Mouse (Mus musculus): Measurements from ENCODE around the gene Soga1. TPM values are rescaled to one million over a fixed set of nuclear protein-coding genes. Genes with fewer than 3 reads are reported as not detected.
A peak's percentile ranks its signal among the peaks of the same experiment; 100 is the strongest.

Soga1 gene
- polyA plus RNA-seq, 2 experiments = 1.6 to 1.8 TPM

- DNase-seq (ENCODE audit: low read depth in 3 of 3, low spot score in 3 of 3) (no peak), ATAC-seq (ENCODE audit: insufficient read depth) (no peak)
- no peaks in the 10 kb centered on the region for H3K27me3 ChIP-seq (ENCODE audit: control insufficient read depth, insufficient read depth, low read length)
- peaks cover 0 to under 1% of the 10 kb centered on the region in 2 experiments; a peak in 1 of 4 replicates for H3K4me1 ChIP-seq (replicated peaks; ENCODE audit: control insufficient read depth in 2 of 2, insufficient read depth in 2 of 2, low read length in 1 of 2)
- TF ChIP-seq EP300 (IDR thresholded peaks at IDR 0.05; ENCODE audit: low read depth) = no peak
- H3K36me3 ChIP-seq (replicated peaks; ENCODE audit: control insufficient read depth, insufficient read depth, low read depth) = peaks cover 53% of the 10 kb centered on the region
- no peak overlapping the region for H3K4me3 ChIP-seq (ENCODE audit: insufficient read depth in 1 of 2, low read depth in 2 of 2, low read length in 2 of 2)
- H3K4me2 ChIP-seq (ENCODE audit: low read depth) = no peak overlapping the region
- WGBS (ENCODE audit: insufficient replicate concordance) = 85% methylated on average over 16 of the region's 16 CpGs
- H3K27ac ChIP-seq = no peak overlapping the region
- H3K9me3 ChIP-seq (ENCODE audit: control insufficient read depth, low read length) = peaks cover 6% of the 10 kb centered on the region; the same call in 1 of the 2 replicates
- no peak overlapping the region for H3K9ac ChIP-seq (replicated peaks)
These were observed 57.9 kb downstream of the Soga1 start for GRCm38 (mm10) chr2:157021156-157021555.

DNA sequence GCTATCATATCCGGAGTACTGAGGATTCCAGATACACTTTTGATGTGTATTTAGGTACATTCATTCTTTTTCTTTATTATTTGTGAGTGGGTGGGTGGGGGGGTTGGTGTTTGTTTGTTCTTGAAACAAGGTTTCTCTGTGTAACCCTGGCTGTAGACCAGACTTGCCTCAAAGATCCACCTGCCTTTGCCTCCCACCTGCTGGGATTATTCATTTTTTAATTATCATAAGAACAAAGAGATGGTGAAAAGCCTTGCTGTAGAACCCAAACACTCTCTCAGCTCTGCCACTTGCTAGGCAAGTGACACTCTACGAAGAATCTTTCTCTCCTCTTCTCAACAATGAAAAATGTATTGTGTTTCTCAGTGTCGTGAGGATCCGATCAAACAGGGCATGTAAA, 59.8 kb downstream of the Soga1 start:
- H3K27me3 ChIP-seq (ENCODE audit: control insufficient read depth, insufficient read depth, low read length) = no peaks in the 10 kb centered on the region
- H3K27ac ChIP-seq = no peak overlapping the region
- TF ChIP-seq CTCF (IDR thresholded peaks at IDR 0.05; ENCODE audit: low read depth) (no peak), EP300 (IDR thresholded peaks at IDR 0.05; ENCODE audit: low read depth) (no peak)
- ATAC-seq (ENCODE audit: insufficient read depth) = no peak
- WGBS (ENCODE audit: insufficient replicate concordance) = 84% methylated on average over 4 of the region's 4 CpGs
- DNase-seq (ENCODE audit: low read depth in 3 of 3, low spot score in 3 of 3) = no peak
- peaks cover 41% of the 10 kb centered on the region for H3K36me3 ChIP-seq (replicated peaks; ENCODE audit: control insufficient read depth, insufficient read depth, low read depth)
- peaks cover 2 to 3% of the 10 kb centered on the region in 2 experiments; a peak in 2 of 4 replicates for H3K4me1 ChIP-seq (replicated peaks; ENCODE audit: control insufficient read depth in 2 of 2, insufficient read depth in 2 of 2, low read length in 1 of 2)
- no peak overlapping the region for H3K4me3 ChIP-seq (ENCODE audit: insufficient read depth in 1 of 2, low read depth in 2 of 2, low read length in 2 of 2)
- H3K9me3 ChIP-seq (ENCODE audit: control insufficient read depth, low read length) = no peaks in the 10 kb centered on the region
- H3K9ac ChIP-seq (replicated peaks) = no peak overlapping the region
- H3K4me2 ChIP-seq (ENCODE audit: low read depth) = no peak overlapping the region

DNA sequence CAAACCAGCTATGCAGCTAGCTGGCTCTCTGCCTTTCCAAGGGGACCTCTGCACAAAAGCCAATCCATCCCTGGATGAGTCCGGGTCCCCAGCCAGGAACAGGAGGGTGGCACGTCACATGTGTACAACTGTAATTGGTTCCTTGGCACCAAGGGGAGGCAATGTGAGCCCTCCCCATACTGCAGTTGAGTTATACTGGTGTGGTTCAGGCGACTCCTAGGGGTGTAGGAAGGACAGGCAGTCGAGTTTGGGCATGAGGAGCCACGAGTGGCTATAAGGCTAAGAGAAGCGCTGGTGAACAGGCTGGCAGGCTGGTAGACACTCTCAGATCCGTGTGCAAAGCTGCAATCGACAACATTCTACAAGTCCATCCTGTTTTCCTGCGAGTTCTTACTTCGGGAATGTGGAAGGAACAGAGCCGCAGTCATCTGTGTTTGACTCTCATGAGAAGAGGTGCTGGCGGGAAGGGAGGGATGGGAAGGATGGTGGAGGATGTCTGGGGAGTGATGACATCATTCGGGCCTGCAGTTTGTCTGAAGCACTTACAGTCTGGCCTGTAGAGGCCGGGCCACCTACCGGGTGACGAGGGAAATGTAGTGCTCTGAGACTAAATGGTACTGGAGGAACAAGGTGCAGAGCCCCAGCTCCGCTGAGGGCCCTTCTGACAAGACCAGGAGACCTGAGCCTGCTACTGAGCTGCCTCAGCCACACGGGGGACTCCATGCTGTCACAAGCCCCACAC, 62.4 kb downstream of the Soga1 start:
- no peak for DNase-seq (ENCODE audit: low read depth in 3 of 3, low spot score in 3 of 3)
- Histone ChIP-seq H3K9me3 (ENCODE audit: control insufficient read depth, low read length) (no peaks in the 10 kb centered on the region), H3K4me2 (ENCODE audit: low read depth) (no peak overlapping the region), H3K36me3 (replicated peaks; ENCODE audit: control insufficient read depth, insufficient read depth, low read depth) (peaks cover 22% of the 10 kb centered on the region), H3K4me3 (ENCODE audit: insufficient read depth in 1 of 2, low read depth in 2 of 2, low read length in 2 of 2) (no peak overlapping the region), H3K9ac (replicated peaks) (no peak overlapping the region), H3K4me1 (replicated peaks; ENCODE audit: control insufficient read depth in 2 of 2, insufficient read depth in 2 of 2, low read length in 1 of 2) (peaks cover 2 to 6% of the 10 kb centered on the region in 2 experiments; a peak in 2 of 4 replicates), H3K27ac (no peak overlapping the region), H3K27me3 (ENCODE audit: control insufficient read depth, insufficient read depth, low read length) (no peaks in the 10 kb centered on the region)
- TF ChIP-seq EP300 (IDR thresholded peaks at IDR 0.05; ENCODE audit: low read depth) (no peak), CTCF (IDR thresholded peaks at IDR 0.05; ENCODE audit: low read depth) (peak; percentile 43)
- 0 out of 2 replicates have a peak, but pooled peaks have one; percentile 5 for ATAC-seq (ENCODE audit: insufficient read depth)
- 71% methylated on average over 18 of the region's 18 CpGs for WGBS (ENCODE audit: insufficient replicate concordance)

DNA sequence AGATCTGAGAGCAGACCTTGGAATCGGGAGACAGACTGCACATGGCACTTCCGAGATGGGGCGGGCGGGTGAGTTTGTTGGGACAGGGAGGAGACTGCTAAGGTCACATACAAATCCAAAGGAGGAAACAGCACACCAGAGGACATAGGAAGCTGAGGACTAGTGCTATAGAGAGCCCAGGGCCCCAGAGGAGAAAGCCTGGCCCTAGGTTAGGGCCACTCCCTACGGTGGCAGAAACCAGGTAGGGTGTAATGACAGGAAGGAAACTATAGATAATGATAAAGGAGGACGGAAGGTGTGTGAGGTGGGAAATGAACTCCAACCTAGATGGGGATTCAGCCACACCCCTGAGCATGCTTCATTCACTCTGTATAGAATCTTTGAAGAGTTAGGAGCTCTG, 66.7 kb downstream of the Soga1 start:
- H3K4me1 ChIP-seq (replicated peaks; ENCODE audit: control insufficient read depth in 2 of 2, insufficient read depth in 2 of 2, low read length in 1 of 2) = peaks cover 14 to 22% of the 10 kb centered on the region in 2 experiments
- ATAC-seq (ENCODE audit: insufficient read depth) = no peak
- no peak for TF ChIP-seq CTCF (IDR thresholded peaks at IDR 0.05; ENCODE audit: low read depth)
- no peak for TF ChIP-seq EP300 (IDR thresholded peaks at IDR 0.05; ENCODE audit: low read depth)
- H3K4me3 ChIP-seq (ENCODE audit: insufficient read depth in 1 of 2, low read depth in 2 of 2, low read length in 2 of 2) = no peak overlapping the region
- no peaks in the 10 kb centered on the region for H3K27me3 ChIP-seq (ENCODE audit: control insufficient read depth, insufficient read depth, low read length)
- no peak for DNase-seq (ENCODE audit: low read depth in 3 of 3, low spot score in 3 of 3)
- H3K9me3 ChIP-seq (ENCODE audit: control insufficient read depth, low read length) = no peaks in the 10 kb centered on the region
- no peak overlapping the region for H3K9ac ChIP-seq (replicated peaks)
- H3K36me3 ChIP-seq (replicated peaks; ENCODE audit: control insufficient read depth, insufficient read depth, low read depth) = no peaks in the 10 kb centered on the region
- WGBS (ENCODE audit: insufficient replicate concordance) = 41% methylated on average over 6 of the region's 6 CpGs
- no peak overlapping the region for H3K4me2 ChIP-seq (ENCODE audit: low read depth)
- no peak overlapping the region for H3K27ac ChIP-seq

DNA sequence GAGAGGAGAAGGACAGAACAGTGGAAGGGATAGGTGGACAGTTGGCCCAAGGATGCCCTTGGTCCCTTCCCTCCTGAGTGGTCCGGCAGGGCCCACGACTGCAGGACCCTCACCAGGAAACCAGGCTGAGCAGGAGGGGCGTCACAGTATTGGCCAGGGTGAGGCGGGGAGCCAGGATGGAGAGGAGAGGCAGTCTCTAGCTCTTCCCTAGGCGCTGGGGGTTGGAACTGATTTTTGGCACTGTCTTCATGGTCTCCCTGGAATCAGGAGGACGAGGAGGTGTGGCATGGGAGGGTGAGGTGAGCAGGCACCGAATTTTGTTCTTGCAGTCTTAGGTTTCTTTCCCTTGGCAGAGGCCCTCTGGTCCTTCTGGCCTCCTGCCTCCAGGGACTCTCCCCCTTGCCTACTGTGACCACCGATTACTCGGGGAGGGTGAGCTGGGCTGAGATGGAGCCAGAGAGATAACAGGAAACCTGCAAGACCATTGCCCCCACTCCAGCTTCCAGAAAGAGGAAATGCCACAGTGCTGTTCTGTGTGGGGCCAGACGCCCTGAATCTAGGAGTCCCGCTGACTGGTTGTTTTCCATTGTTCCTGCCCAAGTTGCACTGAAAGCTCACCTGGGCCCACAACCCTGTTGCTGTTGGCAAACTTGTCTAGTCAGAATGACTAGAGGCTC, 68.3 kb downstream of the Soga1 start:
- Histone ChIP-seq H3K9ac (replicated peaks) (no peak overlapping the region), H3K4me2 (ENCODE audit: low read depth) (no peak overlapping the region), H3K36me3 (replicated peaks; ENCODE audit: control insufficient read depth, insufficient read depth, low read depth) (no peaks in the 10 kb centered on the region; the same call in 1 of the 2 replicates), H3K4me3 (ENCODE audit: insufficient read depth in 1 of 2, low read depth in 2 of 2, low read length in 2 of 2) (no peak overlapping the region), H3K27ac (no peak overlapping the region), H3K27me3 (ENCODE audit: control insufficient read depth, insufficient read depth, low read length) (no peaks in the 10 kb centered on the region), H3K4me1 (replicated peaks; ENCODE audit: control insufficient read depth in 2 of 2, insufficient read depth in 2 of 2, low read length in 1 of 2) (peaks cover 18 to 30% of the 10 kb centered on the region in 2 experiments), H3K9me3 (ENCODE audit: control insufficient read depth, low read length) (no peaks in the 10 kb centered on the region)
- DNase-seq (ENCODE audit: low read depth in 3 of 3, low spot score in 3 of 3) = no peak
- WGBS (ENCODE audit: insufficient replicate concordance) = 19% methylated on average over 11 of the region's 11 CpGs
- TF ChIP-seq EP300 (IDR thresholded peaks at IDR 0.05; ENCODE audit: low read depth) (no peak), CTCF (IDR thresholded peaks at IDR 0.05; ENCODE audit: low read depth) (no peak)
- ATAC-seq (ENCODE audit: insufficient read depth) = no peak

Data from liver, embryonic 14.5 days (tissue).